Mouse (Mus musculus): ENCODE measurements around the gene Slc1a2.

The Slc1a2 gene

DNA sequence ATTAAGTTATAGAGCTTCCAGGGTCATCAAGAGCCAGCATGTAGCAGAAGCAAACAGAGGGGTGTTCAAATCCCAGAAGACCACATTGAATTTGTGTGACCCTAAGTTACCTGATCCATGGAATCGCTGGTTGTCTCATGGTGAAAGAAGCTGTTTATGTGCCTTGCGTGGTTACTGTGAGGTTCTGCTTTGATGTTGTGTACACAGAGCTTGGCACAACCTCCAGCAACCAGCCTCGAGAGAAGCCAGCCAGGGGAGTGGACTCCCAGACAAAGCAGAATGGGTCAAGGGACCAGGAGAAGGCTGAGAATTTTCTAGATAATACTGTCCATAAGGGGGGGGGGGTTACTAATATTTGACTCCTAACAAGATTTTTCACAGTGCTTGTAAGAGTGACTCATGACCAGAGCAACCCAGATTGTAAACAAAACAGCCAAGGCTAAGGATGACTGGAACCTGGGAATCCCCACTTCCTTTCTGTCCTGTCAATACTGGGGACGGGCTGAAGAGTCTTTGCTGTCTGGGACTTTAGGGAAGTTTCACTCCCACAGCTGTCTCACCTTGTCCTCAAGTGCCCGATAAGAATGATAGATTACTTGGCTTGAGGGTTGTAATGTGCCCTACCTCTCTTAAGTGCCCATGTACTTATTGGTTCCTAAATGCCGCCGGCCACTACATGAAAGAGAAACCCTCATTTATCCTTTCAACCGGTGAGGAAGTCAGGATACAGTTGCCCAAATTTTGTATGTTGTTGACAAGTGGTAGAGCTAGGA lies 106.3 kb downstream of the Slc1a2 start:
- DNase-seq: no peak

- DNase-seq: peak in 1 of 2 experiments; percentile 42
These were observed 109.8 kb downstream of the Slc1a2 start for GRCm38 (mm10) chr2:102768267-102768666.

DNA sequence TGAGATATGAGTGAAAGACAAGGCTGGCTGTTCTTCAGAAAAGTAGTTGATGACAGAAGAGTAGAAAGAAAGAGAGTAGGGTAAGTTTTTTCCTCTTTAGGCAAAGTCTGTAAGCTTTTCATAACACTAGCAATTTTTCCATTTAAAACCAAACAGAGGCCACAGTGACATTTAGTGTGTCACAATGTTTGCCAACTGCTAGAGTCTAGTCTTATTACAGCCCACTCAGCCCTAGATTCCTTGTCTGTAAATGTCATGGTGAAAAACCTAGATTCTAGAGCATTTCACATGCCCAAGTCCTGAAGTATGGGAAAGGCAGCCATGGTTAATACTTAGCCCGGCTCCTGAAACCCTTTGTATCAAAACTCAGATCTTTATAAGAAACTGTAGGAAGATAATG lies 112.8 kb downstream of the Slc1a2 start:
- no peak for DNase-seq

DNA sequence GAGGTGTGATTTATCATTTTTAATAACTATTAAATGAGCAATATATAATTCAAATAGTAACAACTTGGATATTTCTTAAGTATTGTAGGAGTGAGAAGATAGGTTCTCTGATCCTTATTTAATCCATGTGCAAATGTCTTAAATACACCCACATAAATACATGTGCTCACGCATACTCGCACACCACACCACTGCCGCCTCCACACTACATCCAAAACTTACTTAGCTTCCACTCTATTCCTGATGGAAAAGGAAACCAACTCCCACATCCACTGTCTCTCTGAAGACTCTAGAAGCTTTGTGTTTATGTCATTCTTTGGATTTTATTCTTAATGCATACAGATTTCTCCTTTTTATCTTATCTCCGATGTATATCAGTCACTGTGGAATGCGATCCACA lies 113.8 kb downstream of the Slc1a2 start:
- no peak for DNase-seq

GRCm38 (mm10) chr2:102774700-102775099 lies 116.2 kb downstream of the Slc1a2 start:
- DNase-seq: no peak

GRCm38 (mm10) chr2:102775561-102775960 lies 117.1 kb downstream of the Slc1a2 start:
- DNase-seq: no peak

GRCm38 (mm10) chr2:102778208-102778607 lies 119.7 kb downstream of the Slc1a2 start:
- DNase-seq: no peak

DNA sequence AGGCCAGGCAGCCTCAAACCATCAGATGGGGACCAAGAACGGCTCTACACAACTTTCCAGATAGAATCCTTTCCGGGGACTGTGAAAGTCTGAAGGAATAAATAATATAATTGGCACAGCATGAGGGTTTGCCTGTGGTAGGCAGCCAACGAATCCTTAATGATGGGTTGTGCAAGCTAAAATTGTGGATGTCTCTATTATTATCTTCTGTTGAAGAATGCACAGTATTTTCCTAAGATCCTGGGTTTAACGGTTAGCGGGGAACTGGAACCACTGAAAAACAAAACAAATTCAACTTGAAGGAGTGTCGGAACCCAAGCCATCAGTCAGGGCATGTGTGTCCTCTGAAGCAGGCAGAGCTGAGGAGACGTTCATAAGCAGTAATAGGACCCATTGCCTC lies 124.3 kb downstream of the Slc1a2 start:
- no peak for DNase-seq

GRCm38 (mm10) chr2:102785696-102786095 lies 127.2 kb downstream of the Slc1a2 start:
- no peak for DNase-seq

- DNase-seq: no peak
These were observed 133.2 kb downstream of the Slc1a2 start for GRCm38 (mm10) chr2:102791641-102792040.

DNA sequence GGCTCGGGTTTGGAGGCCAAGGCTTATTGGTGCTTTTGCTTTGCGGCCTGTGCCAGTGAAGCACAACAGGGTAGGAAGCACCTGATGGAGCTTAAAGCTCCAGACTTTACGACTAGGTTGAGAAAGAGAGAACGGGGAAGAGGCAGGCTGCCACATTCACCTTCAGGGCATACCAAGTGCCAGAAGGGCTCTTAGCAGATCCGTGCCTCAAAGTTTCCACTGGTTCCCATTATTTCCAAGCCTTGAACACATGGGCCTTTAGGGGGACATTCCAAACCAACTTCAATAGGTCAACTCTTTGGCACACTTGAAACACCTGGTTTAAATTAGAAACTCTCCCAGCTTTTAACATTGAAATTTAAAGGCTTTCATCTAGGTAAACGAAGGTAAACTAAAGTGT lies 134.3 kb downstream of the Slc1a2 start:
- DNase-seq: no peak

- no peak for DNase-seq
These were observed 136.6 kb downstream of the Slc1a2 start for GRCm38 (mm10) chr2:102795034-102795433.

DNA sequence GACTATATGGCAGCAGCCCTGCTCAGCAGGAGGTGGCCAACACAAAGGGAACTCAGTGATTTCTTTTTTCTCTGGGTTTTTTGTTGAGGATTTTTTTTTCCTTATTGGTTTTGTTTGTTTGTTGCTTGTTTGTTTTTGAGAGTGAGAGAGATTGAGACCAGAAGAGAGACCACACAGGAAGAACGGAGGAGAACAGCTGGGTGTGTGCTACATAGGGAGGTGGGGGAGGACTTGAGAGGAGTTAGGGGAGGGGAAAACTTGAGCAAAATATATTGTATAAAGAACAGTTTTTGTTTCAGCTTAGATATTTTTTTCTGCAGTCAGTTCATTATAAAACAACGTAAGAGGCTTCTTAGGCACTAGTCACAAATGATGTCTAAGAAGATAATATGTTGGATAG lies 139.7 kb downstream of the Slc1a2 start:
- DNase-seq: no peak

DNA sequence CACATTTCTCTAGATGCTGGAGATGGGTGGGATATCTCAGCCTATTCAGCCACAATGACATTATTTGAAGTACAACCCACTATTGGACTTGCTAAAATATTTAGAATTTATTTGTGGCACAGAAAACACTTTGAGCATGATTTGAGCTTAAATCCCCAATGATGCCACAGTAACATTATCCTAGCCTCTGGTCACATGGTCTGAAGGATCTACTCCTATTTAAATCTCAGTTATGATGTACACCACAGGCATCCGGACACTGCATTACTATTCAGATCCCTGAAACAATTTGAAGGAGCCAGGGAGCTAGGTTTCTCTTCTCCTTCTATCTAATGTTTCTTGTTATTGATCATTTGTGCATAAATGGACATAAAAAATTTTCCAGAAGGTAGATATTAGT lies 143.4 kb downstream of the Slc1a2 start:
- no peak for DNase-seq

DNA sequence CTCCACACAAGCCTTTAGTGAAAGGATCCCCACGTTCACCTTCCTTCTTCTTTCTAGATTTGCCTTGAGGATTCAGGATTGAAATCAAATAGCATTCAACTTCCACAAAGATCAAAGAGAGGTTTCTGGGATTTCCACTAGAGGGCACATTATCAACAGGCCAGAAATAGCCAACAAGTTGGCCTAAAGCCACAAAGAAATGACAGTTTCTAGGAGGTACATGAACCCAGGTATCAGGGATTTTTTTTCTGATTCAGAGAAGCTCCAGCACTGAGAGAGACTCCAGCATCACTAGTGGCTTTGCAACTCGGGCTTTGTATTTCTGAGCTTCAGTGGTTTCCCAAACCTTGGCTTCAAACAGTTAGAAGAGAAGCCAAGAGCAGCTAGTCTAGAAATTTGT lies 145.7 kb downstream of the Slc1a2 start:
- peak; percentile 45 to 81 for DNase-seq

- no peak for DNase-seq
These were observed 146.8 kb downstream of the Slc1a2 start for GRCm38 (mm10) chr2:102805283-102805682.

DNA sequence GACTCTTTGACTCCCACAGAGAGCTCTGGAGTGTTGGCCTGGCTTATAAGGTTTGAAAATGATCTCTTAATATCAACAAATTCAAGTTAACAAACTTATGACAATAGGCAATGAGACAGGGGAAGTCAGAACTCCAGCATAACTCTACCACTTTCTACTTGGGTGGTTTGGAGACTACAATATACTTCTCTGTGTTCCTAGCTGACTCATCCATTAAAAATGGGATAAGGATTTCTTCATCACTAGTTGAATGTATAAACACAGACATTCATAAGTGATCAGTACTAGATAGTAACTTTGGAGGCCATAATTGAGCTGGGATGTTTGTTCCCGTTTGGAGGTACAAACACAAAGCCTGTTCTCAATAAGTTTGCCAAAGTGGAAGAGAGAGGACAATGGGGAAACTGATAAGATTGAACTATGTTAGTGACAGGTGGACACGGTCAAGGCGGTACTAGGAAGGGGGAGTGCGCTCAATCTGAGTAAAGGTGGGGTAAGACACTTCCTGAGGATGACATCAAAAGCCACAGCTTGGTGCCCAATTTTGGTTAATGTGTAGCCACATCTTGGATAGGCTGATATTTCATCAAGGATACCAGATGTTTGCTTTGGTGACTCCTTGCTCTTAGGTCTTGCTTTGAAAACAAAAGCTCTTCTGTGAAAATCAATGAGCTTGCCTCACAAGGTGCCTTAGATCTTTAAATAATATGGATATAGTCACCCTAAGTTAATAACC lies 147.5 kb downstream of the Slc1a2 start:
- no peak for DNase-seq

- no peak for DNase-seq
These were observed 149.2 kb downstream of the Slc1a2 start for GRCm38 (mm10) chr2:102807633-102808032.

DNA sequence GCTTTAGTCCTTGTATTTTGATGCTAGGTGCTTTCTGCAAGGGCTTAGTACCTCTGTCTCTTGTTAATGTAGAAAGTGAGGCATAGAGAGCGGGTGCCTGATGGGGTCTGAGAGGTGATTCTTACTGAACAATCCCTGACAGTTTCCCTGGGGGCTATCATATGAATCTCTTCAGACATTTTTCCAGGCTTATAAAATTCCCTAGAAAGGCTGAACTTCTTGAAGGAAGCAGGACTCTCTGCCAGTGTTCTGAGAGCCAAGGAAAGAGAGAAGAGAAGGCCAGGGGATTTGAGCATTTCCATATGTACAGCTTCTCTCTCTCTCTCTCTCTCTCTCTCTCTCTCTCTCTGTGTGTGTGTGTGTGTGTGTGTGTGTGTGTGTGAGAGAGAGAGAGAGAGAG lies 151.0 kb downstream of the Slc1a2 start:
- no peak for DNase-seq

GRCm38 (mm10) chr2:102812756-102813155 lies 154.3 kb downstream of the Slc1a2 start:
- no peak for DNase-seq

DNA sequence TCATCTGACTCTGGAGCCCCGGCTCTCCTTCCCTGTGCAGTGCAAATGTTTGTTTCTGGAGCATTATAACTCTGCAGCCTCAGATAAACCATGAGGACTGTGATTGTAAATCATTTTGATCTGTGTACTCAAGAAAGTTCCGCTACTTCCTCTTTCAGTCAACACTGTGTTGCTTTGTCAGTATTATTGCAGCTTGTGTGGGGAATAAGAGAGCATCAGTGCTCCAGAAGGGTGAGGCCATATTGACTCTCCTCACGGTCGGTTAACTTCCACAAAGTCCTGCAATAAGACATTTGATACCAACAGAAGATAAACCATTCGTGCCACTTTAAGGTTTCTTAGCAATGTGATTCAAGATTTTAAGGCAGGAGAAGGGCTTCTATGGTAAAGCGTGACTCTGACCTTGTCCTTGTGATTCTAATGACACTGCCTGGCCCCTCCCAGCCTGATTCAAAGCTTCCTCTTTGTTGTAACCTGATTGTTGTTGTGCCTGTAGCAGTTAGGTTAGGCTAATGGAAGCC lies 156.9 kb downstream of the Slc1a2 start:
- DNase-seq: no peak

- DNase-seq: peak; percentile 37 to 43
These were observed 161.8 kb downstream of the Slc1a2 start for GRCm38 (mm10) chr2:102820225-102820711.

DNA sequence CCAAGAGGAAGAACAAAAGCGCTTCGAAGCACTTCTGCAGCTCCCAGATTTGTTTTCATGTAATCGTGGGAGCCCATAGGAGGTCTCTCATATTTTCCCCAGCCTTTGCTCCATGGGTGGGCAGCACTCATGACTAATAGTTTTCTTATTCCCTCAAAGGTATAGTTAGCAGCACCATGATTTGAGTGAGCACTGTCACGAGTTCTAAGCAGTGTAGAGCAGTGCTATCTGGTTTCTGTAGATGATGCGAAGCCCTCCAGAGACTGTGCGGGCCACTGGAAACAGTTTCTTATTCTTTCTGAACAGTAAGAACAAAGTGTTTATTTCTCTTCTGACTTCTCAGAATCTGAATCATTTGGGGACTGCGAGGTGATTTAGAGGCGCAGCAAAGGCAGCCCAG lies 162.3 kb downstream of the Slc1a2 start:
- DNase-seq: no peak

- DNase-seq: peak; percentile 56 to 72
These were observed 163.6 kb downstream of the Slc1a2 start for GRCm38 (mm10) chr2:102822036-102822435.

All from cerebellum, postnatal 10 days (tissue).